Mouse (Mus musculus): ENCODE results near the gene Ist1.

GRCm38 (mm10) chr8:109734018-109734417 is 41.0 kb upstream of the Ist1 start:
- no peak for TF ChIP-seq CTCF (IDR thresholded peaks at IDR 0.05; ENCODE audit: low read depth, low read length)
- no peak for TF ChIP-seq GATA2 (IDR thresholded peaks at IDR 0.05; ENCODE audit: borderline replicate concordance, low read depth, low read length)
- no peak for TF ChIP-seq GATA1 (IDR thresholded peaks at IDR 0.05; ENCODE audit: borderline replicate concordance, low read length)
- TF ChIP-seq POLR2AphosphoS5 (IDR thresholded peaks at IDR 0.05; ENCODE audit: insufficient replicate concordance, low read depth, low read length): no peak
- TF ChIP-seq TAL1 (conservative IDR thresholded peaks at IDR 0.05; ENCODE audit: low read depth, low read length): no peak
